10 mouse cellular contexts compared by ENCODE assay signal in the genomic region with DNA sequence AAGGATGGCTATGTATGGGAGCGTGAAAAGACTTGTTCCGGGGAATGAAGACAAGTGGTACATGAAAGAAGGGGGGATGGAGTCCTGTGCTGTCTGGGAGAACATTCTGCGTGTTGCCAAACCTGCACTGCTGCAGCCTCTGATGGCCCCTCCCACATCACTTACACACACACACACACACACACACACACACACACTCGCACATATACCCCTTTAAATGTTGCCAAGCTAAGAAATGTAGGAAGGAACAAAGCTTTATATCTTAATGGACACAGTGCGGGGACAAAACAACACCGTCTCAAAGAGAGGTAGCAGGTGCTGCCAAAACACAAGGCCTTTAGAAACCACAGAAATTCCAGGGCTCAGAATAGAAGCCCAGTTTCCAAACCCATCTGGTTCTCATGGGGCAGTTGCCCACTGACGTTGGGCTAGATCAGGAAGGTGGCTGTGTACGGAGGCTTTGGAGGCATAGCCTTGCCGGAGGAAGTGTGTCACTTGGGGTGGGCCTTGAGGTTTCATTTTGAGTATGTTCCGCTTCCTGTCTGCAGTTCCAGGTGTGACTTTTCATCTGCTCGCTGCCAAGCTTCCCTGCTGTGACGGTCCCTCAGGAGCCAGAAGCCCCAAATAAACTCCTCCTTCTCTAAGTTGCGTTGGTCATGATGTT. TPM values are rescaled to one million over a fixed set of nuclear protein-coding genes. Genes with fewer than 3 reads are reported as not detected.
A peak's percentile ranks its signal among the peaks of the same experiment; 100 is the strongest.
DNase-seq lines count a peak whose midpoint lies in the region; ATAC-seq lines count a peak whose summit lies in the region.
"Had no signal": no experiment of that assay in that cellular context is flagged by ENCODE, and none has a peak within 500 bp of the region (broad histone marks: within the 10 kb centered on the region; RNA-seq: fewer than 3 reads in every experiment).

No protein-coding gene starts in this region.

- intact Hi-C loops in heart, postnatal 25 days (cut with DNase I) = no loop called here
- intact Hi-C loops in gastrocnemius, postnatal 36 days (cut with DNase I) = no loop called here
- intact Hi-C loops in left cerebral cortex, postnatal 25 days (cut with DNase I) = loop anchor here (5.0 to 10.0 kb wide), 2 partner anchors 42 to 219 kb away; a partner anchor contains a TSS

- H3K9ac ChIP-seq in heart, embryonic 13.5 days = no peak overlapping the region

- no peak for ATAC-seq in heart, embryonic 13.5 days (ENCODE audit: extremely low read depth, insufficient number of reproducible peaks, low FRiP score, low TSS enrichment)

- no peak overlapping the region for H3K4me3 ChIP-seq in heart, embryonic 13.5 days

- no peaks in the 10 kb centered on the region for H3K36me3 ChIP-seq in heart, embryonic 13.5 days

- peak overlapping the region; percentile 39 for H3K4me2 ChIP-seq in heart, embryonic 13.5 days

- 57% methylated on average over 13 of the region's 13 CpGs for WGBS in heart, embryonic 13.5 days

- H3K9me3 ChIP-seq in heart, embryonic 13.5 days = no peaks in the 10 kb centered on the region

- DNase-seq in heart, postnatal 25 days (ENCODE audit: low spot score) = no peak
- DNase-seq in 416B (ENCODE audit: low read depth) = peak; percentile 26
- DNase-seq in fibroblast of lung, adult 2 months (ENCODE audit: low read depth) = peak; percentile 61
- peak; percentile 35 to 53 for DNase-seq in natural killer cell, adult 2 months (ENCODE audit: low spot score in 2 of 2)
- DNase-seq in urinary bladder, adult 18-20 months (ENCODE audit: low spot score in 2 of 2) = no peak
- no peak for DNase-seq in gastrocnemius, postnatal 36 days
- DNase-seq in left cerebral cortex, postnatal 25 days (ENCODE audit: low spot score in 2 of 2) = no peak

- H3K27me3 ChIP-seq in heart, embryonic 13.5 days (replicated peaks) = no peaks in the 10 kb centered on the region

- peak overlapping the region; percentile 69 for H3K27ac ChIP-seq in heart, embryonic 13.5 days (replicated peaks)

- H3K4me1 ChIP-seq in heart, embryonic 13.5 days = peaks cover 41% of the 10 kb centered on the region

RNA-seq across cellular contexts. Expression of a gene that starts 28.5 kb away (rescaled TPM):
- polyA plus RNA-seq in heart, embryonic 13.5 days (2015; fragmentation: Nextera tagmentation; extraction: Ambion mirVana) = 4.1 and 4.4 TPM in 2 replicates
- total RNA-seq in heart, postnatal 25 days (2021) = under 1 TPM; 0.31 to 0.67 TPM
- not detected for total RNA-seq in gastrocnemius, postnatal 36 days (2021)
- 10 to 100 TPM in 1 of 2 experiments, 1 to 10 TPM in 1; 7.6 to 12.4 TPM for total RNA-seq in left cerebral cortex, postnatal 25 days (2021)

RNA-seq across cellular contexts. Expression of a gene that starts 41.3 kb away (rescaled TPM):
- polyA plus RNA-seq in heart, embryonic 13.5 days (2015; fragmentation: Nextera tagmentation; extraction: Ambion mirVana) = 0.13 and 0.29 TPM in 2 replicates
- not detected for total RNA-seq in heart, postnatal 25 days (2021)
- not detected for total RNA-seq in gastrocnemius, postnatal 36 days (2021)
- under 1 TPM in 1 of 2 experiments, not detected in 1; 0.25 TPM for total RNA-seq in left cerebral cortex, postnatal 25 days (2021)
- total RNA-seq: ES-E14 had no signal
- polyA plus RNA-seq: stomach, embryonic 14.5 days had no signal

RNA-seq across cellular contexts. Expression of a gene that starts 41.7 kb away (rescaled TPM):
- polyA plus RNA-seq in heart, embryonic 13.5 days (2015; fragmentation: Nextera tagmentation; extraction: Ambion mirVana) = 28.0 and 28.9 TPM in 2 replicates
- 1 to 10 TPM; 8.9 TPM for total RNA-seq in heart, postnatal 25 days (2021)
- total RNA-seq in gastrocnemius, postnatal 36 days (2021) = 1 to 10 TPM; 3.8 to 4.9 TPM
- total RNA-seq in left cerebral cortex, postnatal 25 days (2021) = 1 to 10 TPM; 4.7 to 5.2 TPM

RNA-seq across cellular contexts. Expression of a gene that starts 48.6 kb away (rescaled TPM):
- polyA plus RNA-seq in heart, embryonic 13.5 days (2015; fragmentation: Nextera tagmentation; extraction: Ambion mirVana) = 1.9 and 2.9 TPM in 2 replicates
- under 1 TPM in 1 of 2 experiments, not detected in 1; 0.34 TPM for total RNA-seq in heart, postnatal 25 days (2021)
- total RNA-seq in gastrocnemius, postnatal 36 days (2021) = under 1 TPM; 0.20 to 0.28 TPM
- total RNA-seq in left cerebral cortex, postnatal 25 days (2021) = 10 to 100 TPM; 16.3 to 16.9 TPM

Comparison
In these comparisons a context has a peak if more than half of its experiments do, and no peak if none do; other contexts are left out.
1. DNase-seq: peak in 416B (single experiment), fibroblast of lung, adult 2 months (single experiment) and natural killer cell, adult 2 months (2 of 2); none in heart, postnatal 25 days (single experiment), urinary bladder, adult 18-20 months (0 of 2), gastrocnemius, postnatal 36 days (0 of 2) and left cerebral cortex, postnatal 25 days (0 of 2).
2. RNA of a gene that starts 28.5 kb away (total RNA-seq): 7.6 to 12.4 TPM in left cerebral cortex, postnatal 25 days; 0.31 to 0.67 TPM in heart, postnatal 25 days and not detected in gastrocnemius, postnatal 36 days; every median in the first group is over 4 times any median in the second.